Mouse (Mus musculus) olfactory bulb, adult 2 months (tissue): ENCODE results near the gene Evi2b.

Source experiments
- CTCF ChIP-seq: fragments of 200-500 bp; IDR thresholded peaks from 2 replicates; pipeline ENCODE4 v1.5.1; 2012; ENCODE audit warnings: low read depth, mild to moderate bottlenecking, low read length, moderate library complexity; ENCODE audit not compliant: insufficient read depth
- POLR2A ChIP-seq: fragments of 200-500 bp; IDR thresholded peaks from 2 replicates; pipeline ENCODE4 v1.6.1; 2012; ENCODE audit warnings: mild to moderate bottlenecking, low read depth, low read length, moderate library complexity; ENCODE audit not compliant: insufficient read depth

- TF ChIP-seq CTCF: no peak
- TF ChIP-seq POLR2A: no peak
Observed at GRCm38 (mm10) chr11:79533311-79533710, 9.7 kb upstream of the Evi2b start.
